In the genomic region with DNA sequence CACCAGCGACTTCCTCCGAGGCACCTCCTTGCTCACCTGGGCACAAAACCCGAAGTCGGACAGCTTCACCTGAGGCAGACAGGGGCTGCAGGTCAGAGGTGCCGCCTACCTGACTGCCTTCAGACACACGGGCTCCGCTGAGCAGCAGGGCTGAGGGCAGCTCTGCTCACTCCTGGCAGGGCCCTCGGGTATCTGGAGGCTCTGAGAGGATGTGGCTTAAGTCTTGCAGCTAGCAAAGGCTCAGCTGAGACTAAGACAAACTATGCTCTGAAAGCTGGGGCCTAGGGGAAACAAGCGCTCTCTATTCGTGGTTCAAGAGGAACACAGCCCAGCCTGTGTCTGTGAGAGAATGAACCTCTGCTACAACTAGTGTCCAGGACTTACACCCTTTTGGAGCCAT, we compare ENCODE assay signal across 22 mouse cellular contexts. TPM values are rescaled to one million over a fixed set of nuclear protein-coding genes. Genes with fewer than 3 reads are reported as not detected.
"Had no signal": no experiment of that assay in that cellular context is flagged by ENCODE, and none has a peak within 500 bp of the region (broad histone marks: within the 10 kb centered on the region; RNA-seq: fewer than 3 reads in every experiment).

No protein-coding gene starts in this region.

- DNase-seq: kidney, adult 8-10 months; kidney, postnatal 25 days; left cerebral cortex, postnatal 4 days; lung, adult 18-20 months; lung, postnatal 36 days; right cerebral cortex, adult 18-20 months; spleen, adult 18-20 months had no signal

- H3K4me2 ChIP-seq: limb, embryonic 13.5 days; midbrain, embryonic 13.5 days; neural tube, embryonic 15.5 days; stomach, embryonic 15.5 days had no signal

- H3K4me3 ChIP-seq: limb, embryonic 13.5 days; midbrain, embryonic 13.5 days; neural tube, embryonic 15.5 days; stomach, embryonic 15.5 days had no signal

- ATAC-seq: inflammation-experienced regulatory T-cells, adult 6 months; intestine, postnatal 0 days; midbrain, embryonic 13.5 days had no signal

- H3K9me3 ChIP-seq: limb, embryonic 13.5 days; midbrain, embryonic 13.5 days; neural tube, embryonic 15.5 days; stomach, embryonic 15.5 days had no signal

- H3K27me3 ChIP-seq: limb, embryonic 13.5 days; midbrain, embryonic 13.5 days; neural tube, embryonic 15.5 days; stomach, embryonic 15.5 days had no signal

- H3K9ac ChIP-seq: limb, embryonic 13.5 days; liver, embryonic 14.5 days; midbrain, embryonic 13.5 days; neural tube, embryonic 15.5 days; stomach, embryonic 15.5 days had no signal

- H3K27ac ChIP-seq: limb, embryonic 13.5 days; liver, embryonic 14.5 days; midbrain, embryonic 13.5 days; neural tube, embryonic 15.5 days; stomach, embryonic 15.5 days had no signal

RNA-seq across cellular contexts. Expression of gene Nccrp1, which starts 13.8 kb away (rescaled TPM):
- total RNA-seq: left cerebral cortex, postnatal 4 days; liver, adult 2 months; megakaryocyte progenitor cell, adult 5-6 weeks had no signal
- polyA plus RNA-seq: intestine, postnatal 0 days; kidney, embryonic 16.5 days; limb, embryonic 13.5 days; liver, embryonic 14.5 days; lung, embryonic 16.5 days; midbrain, embryonic 13.5 days had no signal

RNA-seq across cellular contexts. Expression of gene Sycn, which starts 20.2 kb away (rescaled TPM):
- total RNA-seq: layer of hippocampus, postnatal 10 days; left cerebral cortex, postnatal 4 days; megakaryocyte progenitor cell, adult 5-6 weeks; midbrain, postnatal 0 days had no signal
- polyA plus RNA-seq: inflammation-experienced regulatory T-cells, adult 6 months; kidney, embryonic 16.5 days; limb, embryonic 13.5 days; liver, embryonic 14.5 days; lung, embryonic 16.5 days; midbrain, embryonic 13.5 days; midbrain, postnatal 0 days; neural tube, embryonic 11.5 days; neural tube, embryonic 15.5 days had no signal

RNA-seq across cellular contexts. Expression of gene Ifnl3, which starts 38.2 kb away (rescaled TPM):
- total RNA-seq: layer of hippocampus, postnatal 10 days; left cerebral cortex, postnatal 4 days; liver, adult 2 months; megakaryocyte progenitor cell, adult 5-6 weeks; midbrain, postnatal 0 days had no signal
- polyA plus RNA-seq: inflammation-experienced regulatory T-cells, adult 6 months; intestine, postnatal 0 days; kidney, embryonic 16.5 days; limb, embryonic 13.5 days; liver, adult 2 months; liver, embryonic 14.5 days; lung, embryonic 16.5 days; midbrain, embryonic 13.5 days; midbrain, postnatal 0 days; neural tube, embryonic 11.5 days; neural tube, embryonic 15.5 days; stomach, embryonic 15.5 days; testis, adult 2 months had no signal
